Mouse (Mus musculus): ENCODE measurements around the gene Rnf34. TPM values are rescaled to one million over a fixed set of nuclear protein-coding genes. Genes with fewer than 3 reads are reported as not detected.

The Rnf34 gene
- polyA plus RNA-seq, 1 experiment from 2014 or later = 32.6 TPM

DNA sequence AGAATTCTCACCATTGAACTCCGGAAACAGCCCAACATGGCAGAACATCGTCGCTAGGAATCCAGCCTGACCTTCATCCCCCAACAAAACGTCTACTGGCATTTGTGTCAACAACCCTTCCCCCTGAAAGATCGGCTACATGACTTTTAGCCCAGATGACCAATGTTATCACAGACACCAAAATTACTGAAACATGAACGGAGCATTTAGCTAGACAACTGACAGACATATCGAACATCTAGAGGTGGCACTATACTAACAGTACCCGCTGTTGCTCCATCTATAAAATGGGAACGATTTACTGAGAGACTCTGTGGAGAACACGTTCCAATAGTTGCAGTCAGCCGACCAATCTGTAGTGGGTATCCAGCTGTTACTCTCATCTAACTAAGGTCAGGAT, 51.3 kb downstream of the Rnf34 start:
- Histone ChIP-seq H3K4me3 (ENCODE audit: low read length) (no peak overlapping the region), H3K9ac (ENCODE audit: low read length) (peak overlapping the region; percentile 94)
- WGBS = 57% methylated on average over 11 of the region's 11 CpGs

DNA sequence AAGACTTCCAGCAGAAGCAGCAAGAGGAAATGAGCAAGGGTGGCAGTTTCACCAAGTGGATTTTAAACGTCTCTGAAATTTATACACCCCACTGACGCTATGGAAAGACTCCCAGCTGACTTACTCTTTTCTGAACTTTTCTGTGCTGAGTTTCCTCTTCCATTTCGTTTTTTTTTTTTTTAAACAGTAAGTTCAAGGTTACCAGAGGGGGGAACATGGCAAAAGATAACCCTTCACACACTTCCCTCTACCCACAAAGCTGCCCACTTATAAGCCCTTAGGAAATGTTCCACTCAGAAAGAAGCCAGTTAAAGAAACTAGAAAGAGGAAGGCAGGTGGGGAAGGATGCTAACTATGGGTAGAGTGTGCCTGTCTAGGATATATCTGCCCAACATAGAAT, 51.8 kb downstream of the Rnf34 start:
- ATAC-seq (replicated peaks; ENCODE audit: extremely low read depth, insufficient read depth, low FRiP score) = no peak
- Histone ChIP-seq H3K27ac (ENCODE audit: low read length) (no peak overlapping the region), H3K9ac (ENCODE audit: low read length) (no peak overlapping the region), H3K4me3 (ENCODE audit: low read length) (no peak overlapping the region), H3K9me3 (replicated peaks; ENCODE audit: control insufficient read depth, low read length) (no peaks in the 10 kb centered on the region), H3K27me3 (ENCODE audit: control insufficient read depth, insufficient read depth, low read length) (no peaks in the 10 kb centered on the region), H3K4me1 (ENCODE audit: control insufficient read depth, insufficient read depth, low read length) (peaks cover 17% of the 10 kb centered on the region), H3K36me3 (ENCODE audit: control insufficient read depth, insufficient read depth) (no peaks in the 10 kb centered on the region), H3K4me2 (ENCODE audit: low read depth, low read length) (no peak overlapping the region)
- 49% methylated on average over 3 of the region's 3 CpGs for WGBS

More for the DNA sequence above, 51.3 kb downstream of the Rnf34 start:
- no peak for ATAC-seq (replicated peaks; ENCODE audit: extremely low read depth, insufficient read depth, low FRiP score)
- no peaks in the 10 kb centered on the region for H3K27me3 ChIP-seq (ENCODE audit: control insufficient read depth, insufficient read depth, low read length)
- no peak overlapping the region for H3K27ac ChIP-seq (ENCODE audit: low read length)
- H3K4me2 ChIP-seq (ENCODE audit: low read depth, low read length) = peak overlapping the region; percentile 94; the same call in 1 of the 2 replicates
- no peaks in the 10 kb centered on the region for H3K36me3 ChIP-seq (ENCODE audit: control insufficient read depth, insufficient read depth)
- H3K4me1 ChIP-seq (ENCODE audit: control insufficient read depth, insufficient read depth, low read length) = peaks cover 17% of the 10 kb centered on the region
- no peaks in the 10 kb centered on the region for H3K9me3 ChIP-seq (replicated peaks; ENCODE audit: control insufficient read depth, low read length)

DNA sequence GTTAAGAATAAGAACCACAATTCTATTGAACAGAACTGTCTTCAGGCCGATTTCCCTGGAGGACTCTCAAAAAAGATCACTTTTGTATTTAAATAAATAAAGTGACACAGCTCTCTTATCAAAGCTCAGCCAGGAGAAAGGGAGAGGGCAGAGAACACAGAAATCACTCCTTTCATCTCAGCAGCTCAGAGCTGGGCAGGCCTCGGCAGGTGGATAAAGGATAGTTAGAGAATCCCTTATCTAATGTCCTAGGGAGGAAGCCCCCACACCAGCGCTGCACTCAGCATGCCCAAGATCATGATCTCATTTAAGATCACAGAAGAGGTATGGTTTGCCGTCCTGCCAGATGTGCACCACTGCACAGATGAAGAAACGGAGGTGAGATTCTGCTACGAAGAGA, 52.4 kb downstream of the Rnf34 start:
- no peaks in the 10 kb centered on the region for H3K9me3 ChIP-seq (replicated peaks; ENCODE audit: control insufficient read depth, low read length)
- no peaks in the 10 kb centered on the region for H3K27me3 ChIP-seq (ENCODE audit: control insufficient read depth, insufficient read depth, low read length)
- 75% methylated on average over 6 of the region's 6 CpGs for WGBS
- no peak overlapping the region for H3K9ac ChIP-seq (ENCODE audit: low read length)
- H3K27ac ChIP-seq (ENCODE audit: low read length) = no peak overlapping the region
- no peaks in the 10 kb centered on the region for H3K36me3 ChIP-seq (ENCODE audit: control insufficient read depth, insufficient read depth)
- peaks cover 16% of the 10 kb centered on the region for H3K4me1 ChIP-seq (ENCODE audit: control insufficient read depth, insufficient read depth, low read length)
- no peak for ATAC-seq (replicated peaks; ENCODE audit: extremely low read depth, insufficient read depth, low FRiP score)
- no peak overlapping the region for H3K4me2 ChIP-seq (ENCODE audit: low read depth, low read length)
- no peak overlapping the region for H3K4me3 ChIP-seq (ENCODE audit: low read length)

DNA sequence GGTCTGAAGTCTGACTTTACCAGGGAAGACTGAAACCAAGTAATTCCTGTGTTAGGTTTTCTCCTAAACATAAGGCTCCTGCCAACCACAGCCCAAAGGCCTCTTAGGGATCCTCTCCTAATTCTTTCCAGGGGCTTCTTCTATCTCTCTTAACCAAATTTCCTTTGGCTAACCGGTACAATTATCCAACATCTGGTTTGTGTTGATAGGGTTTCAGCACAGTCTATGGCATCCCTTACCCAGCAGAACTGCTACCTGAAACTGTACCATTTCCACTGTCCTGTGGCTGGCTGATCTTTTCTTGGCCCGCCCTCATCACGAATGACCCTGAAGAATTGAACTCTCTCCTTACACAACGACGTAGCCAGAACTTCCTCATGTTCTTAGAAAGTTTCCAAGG, 53.3 kb downstream of the Rnf34 start:
- Histone ChIP-seq H3K9me3 (replicated peaks; ENCODE audit: control insufficient read depth, low read length) (no peaks in the 10 kb centered on the region), H3K27ac (ENCODE audit: low read length) (no peak overlapping the region), H3K4me1 (ENCODE audit: control insufficient read depth, insufficient read depth, low read length) (peaks cover 10% of the 10 kb centered on the region), H3K4me3 (ENCODE audit: low read length) (no peak overlapping the region), H3K27me3 (ENCODE audit: control insufficient read depth, insufficient read depth, low read length) (no peaks in the 10 kb centered on the region), H3K9ac (ENCODE audit: low read length) (no peak overlapping the region), H3K4me2 (ENCODE audit: low read depth, low read length) (no peak overlapping the region), H3K36me3 (ENCODE audit: control insufficient read depth, insufficient read depth) (no peaks in the 10 kb centered on the region)
- 73% methylated on average over 5 of the region's 5 CpGs for WGBS
- ATAC-seq (replicated peaks; ENCODE audit: extremely low read depth, insufficient read depth, low FRiP score) = no peak

DNA sequence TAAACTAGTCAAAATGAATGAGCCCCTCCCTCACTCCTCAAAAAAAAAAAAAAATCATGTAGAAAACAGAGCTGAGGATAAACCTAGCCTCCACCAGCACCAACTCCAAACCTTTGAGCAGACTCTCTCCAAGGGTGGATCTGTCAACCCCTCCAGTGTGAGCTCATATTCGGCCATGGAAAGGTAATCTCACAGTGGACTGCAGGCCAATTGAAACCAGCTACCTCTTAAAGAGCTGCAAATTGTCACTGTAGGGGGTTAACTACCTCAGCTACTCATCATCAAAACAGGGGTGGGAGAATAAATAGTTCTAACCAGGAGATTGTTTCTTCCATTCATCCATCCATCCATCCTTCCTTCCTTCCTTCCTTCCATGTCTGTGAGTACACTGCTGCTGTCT, 57.3 kb downstream of the Rnf34 start:
- no peak overlapping the region for H3K9ac ChIP-seq (ENCODE audit: low read length)
- H3K27ac ChIP-seq (ENCODE audit: low read length) = no peak overlapping the region
- no peaks in the 10 kb centered on the region for H3K27me3 ChIP-seq (ENCODE audit: control insufficient read depth, insufficient read depth, low read length)
- no peak for ATAC-seq (replicated peaks; ENCODE audit: extremely low read depth, insufficient read depth, low FRiP score)
- H3K36me3 ChIP-seq (ENCODE audit: control insufficient read depth, insufficient read depth) = no peaks in the 10 kb centered on the region
- no peak overlapping the region for H3K4me3 ChIP-seq (ENCODE audit: low read length)
- H3K4me2 ChIP-seq (ENCODE audit: low read depth, low read length) = no peak overlapping the region
- no peaks in the 10 kb centered on the region for H3K9me3 ChIP-seq (replicated peaks; ENCODE audit: control insufficient read depth, low read length)
- 82% methylated on average over 1 of the region's 1 CpGs for WGBS
- no peaks in the 10 kb centered on the region for H3K4me1 ChIP-seq (ENCODE audit: control insufficient read depth, insufficient read depth, low read length)

DNA sequence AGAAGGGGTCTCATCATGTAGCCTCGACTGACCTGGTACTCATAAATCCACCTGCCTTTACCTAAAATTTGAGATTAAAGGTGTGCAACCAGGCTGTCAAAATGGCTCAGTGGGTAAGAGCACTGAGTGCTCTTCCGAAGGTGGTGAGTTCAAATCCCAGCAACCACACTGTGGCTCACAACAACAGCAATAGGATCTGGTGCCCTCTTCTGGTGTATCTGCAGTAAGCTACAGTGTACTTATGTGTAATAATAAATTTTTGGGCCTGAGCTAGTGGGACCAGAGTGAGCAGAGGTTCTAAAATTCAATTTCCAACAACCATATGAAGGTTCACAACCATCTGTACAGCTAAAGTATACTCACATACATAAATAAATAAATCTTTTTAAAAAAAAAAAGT, 58.2 kb downstream of the Rnf34 start:
- ATAC-seq (replicated peaks; ENCODE audit: extremely low read depth, insufficient read depth, low FRiP score) = no peak
- Histone ChIP-seq H3K4me2 (ENCODE audit: low read depth, low read length) (no peak overlapping the region), H3K9ac (ENCODE audit: low read length) (no peak overlapping the region), H3K27ac (ENCODE audit: low read length) (no peak overlapping the region), H3K4me1 (ENCODE audit: control insufficient read depth, insufficient read depth, low read length) (no peaks in the 10 kb centered on the region), H3K4me3 (ENCODE audit: low read length) (no peak overlapping the region), H3K9me3 (replicated peaks; ENCODE audit: control insufficient read depth, low read length) (no peaks in the 10 kb centered on the region), H3K27me3 (ENCODE audit: control insufficient read depth, insufficient read depth, low read length) (no peaks in the 10 kb centered on the region), H3K36me3 (ENCODE audit: control insufficient read depth, insufficient read depth) (no peaks in the 10 kb centered on the region)
- WGBS = 88% methylated on average over 2 of the region's 2 CpGs

DNA sequence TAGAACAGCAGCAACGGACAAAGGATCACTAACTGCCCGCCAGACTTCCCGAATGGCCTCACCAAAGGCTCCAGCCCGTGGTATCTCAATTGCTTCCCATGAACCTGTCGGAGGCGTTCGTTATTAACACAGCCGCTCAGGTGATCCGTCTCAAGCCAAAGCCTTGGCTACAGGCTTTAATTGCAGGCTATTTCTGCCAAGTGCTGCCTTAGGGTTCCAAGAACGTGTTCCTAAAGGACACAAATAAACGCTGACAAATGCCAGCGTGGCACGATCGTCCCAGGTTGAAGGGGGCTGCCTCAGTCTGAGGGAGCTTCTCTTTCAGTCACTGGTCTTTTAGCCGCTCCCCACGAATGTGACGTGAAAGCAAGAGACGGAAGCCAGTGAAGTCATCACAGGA, 59.6 kb downstream of the Rnf34 start:
- H3K4me3 ChIP-seq (ENCODE audit: low read length) = no peak overlapping the region
- WGBS = 63% methylated on average over 18 of the region's 18 CpGs
- no peaks in the 10 kb centered on the region for H3K4me1 ChIP-seq (ENCODE audit: control insufficient read depth, insufficient read depth, low read length)
- H3K36me3 ChIP-seq (ENCODE audit: control insufficient read depth, insufficient read depth) = no peaks in the 10 kb centered on the region
- H3K27me3 ChIP-seq (ENCODE audit: control insufficient read depth, insufficient read depth, low read length) = no peaks in the 10 kb centered on the region
- H3K4me2 ChIP-seq (ENCODE audit: low read depth, low read length) = peak overlapping the region; percentile 35; the same call in 1 of the 2 replicates
- no peak overlapping the region for H3K27ac ChIP-seq (ENCODE audit: low read length)
- ATAC-seq (replicated peaks; ENCODE audit: extremely low read depth, insufficient read depth, low FRiP score) = no peak; the same call in 1 of the 2 replicates
- no peaks in the 10 kb centered on the region for H3K9me3 ChIP-seq (replicated peaks; ENCODE audit: control insufficient read depth, low read length)
- 0 out of 2 replicates have a peak overlapping the region, but pooled peaks have one; percentile 5 for H3K9ac ChIP-seq (ENCODE audit: low read length)

DNA sequence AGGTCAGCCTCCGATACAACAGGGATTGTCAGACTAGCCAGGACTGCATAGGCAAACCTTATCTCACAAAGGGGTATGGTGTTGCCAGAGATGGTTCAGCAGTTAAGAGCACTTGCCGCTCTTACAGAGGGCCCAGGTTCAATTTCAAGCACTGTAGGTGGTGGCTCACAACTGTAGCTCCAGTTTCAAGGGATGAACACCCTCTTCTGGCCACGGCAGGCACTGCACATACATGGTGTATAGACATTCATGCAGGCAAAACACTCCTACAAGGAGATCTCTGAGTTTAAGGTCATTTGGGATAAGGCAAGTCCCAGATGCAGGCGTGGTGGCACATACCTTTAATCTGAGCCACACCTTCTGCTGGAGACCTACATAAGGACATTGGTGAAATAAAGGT, 63.0 kb downstream of the Rnf34 start:
- Histone ChIP-seq H3K27me3 (ENCODE audit: control insufficient read depth, insufficient read depth, low read length) (no peaks in the 10 kb centered on the region), H3K4me3 (ENCODE audit: low read length) (no peak overlapping the region), H3K9me3 (replicated peaks; ENCODE audit: control insufficient read depth, low read length) (no peaks in the 10 kb centered on the region), H3K4me2 (ENCODE audit: low read depth, low read length) (no peak overlapping the region), H3K36me3 (ENCODE audit: control insufficient read depth, insufficient read depth) (no peaks in the 10 kb centered on the region), H3K9ac (ENCODE audit: low read length) (no peak overlapping the region), H3K27ac (ENCODE audit: low read length) (no peak overlapping the region), H3K4me1 (ENCODE audit: control insufficient read depth, insufficient read depth, low read length) (no peaks in the 10 kb centered on the region)
- 95% methylated on average over 4 of the region's 4 CpGs for WGBS
- ATAC-seq (replicated peaks; ENCODE audit: extremely low read depth, insufficient read depth, low FRiP score) = no peak

DNA sequence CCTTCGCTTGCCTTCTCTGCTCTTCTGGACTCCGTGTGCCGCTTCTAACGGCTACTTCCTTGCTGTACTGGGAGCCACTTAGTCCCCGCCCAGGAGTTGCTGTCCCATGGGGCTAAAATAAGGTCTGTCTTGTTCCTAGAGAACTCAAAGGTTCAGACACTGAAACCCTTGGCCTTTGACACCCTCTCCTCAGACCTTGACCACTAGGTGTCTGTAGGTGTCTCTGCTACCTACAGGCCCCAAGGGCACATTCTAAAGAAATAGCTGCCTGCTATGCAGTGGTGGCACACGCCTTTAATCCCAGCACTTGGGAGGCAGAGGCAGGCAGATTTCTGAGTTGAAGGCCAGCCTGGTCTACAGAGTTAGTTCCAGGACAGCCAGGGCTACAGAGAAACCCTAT, 66.3 kb downstream of the Rnf34 start:
- whole genome bisulfite sequencing = 88% methylated on average over 6 of the region's 6 CpGs
- H3K9me3 ChIP-seq (replicated peaks; ENCODE audit: control insufficient read depth, low read length) = no peaks in the 10 kb centered on the region

More for the DNA sequence above, 66.3 kb downstream of the Rnf34 start:
- H3K4me3 ChIP-seq (ENCODE audit: low read length) = no peak overlapping the region
- no peak overlapping the region for H3K27ac ChIP-seq (ENCODE audit: low read length)
- H3K36me3 ChIP-seq (ENCODE audit: control insufficient read depth, insufficient read depth) = no peaks in the 10 kb centered on the region
- no peaks in the 10 kb centered on the region for H3K4me1 ChIP-seq (ENCODE audit: control insufficient read depth, insufficient read depth, low read length)
- H3K9ac ChIP-seq (ENCODE audit: low read length) = no peak overlapping the region
- ATAC-seq (replicated peaks; ENCODE audit: extremely low read depth, insufficient read depth, low FRiP score) = no peak
- no peaks in the 10 kb centered on the region for H3K27me3 ChIP-seq (ENCODE audit: control insufficient read depth, insufficient read depth, low read length)
- no peak overlapping the region for H3K4me2 ChIP-seq (ENCODE audit: low read depth, low read length)

All from heart, embryonic 16.5 days (tissue).